Mouse (Mus musculus) liver, adult 2 months (tissue): ENCODE results near the gene Gm5134.

Source experiments
- CTCF ChIP-seq: fragments of 200-500 bp; IDR thresholded peaks from 2 replicates; pipeline ENCODE4 v1.5.1; 2011; ENCODE audit warnings: low read depth, low read length, control low read depth
- POLR2A ChIP-seq: fragments of 200-500 bp; IDR thresholded peaks from 2 replicates; pipeline ENCODE4 v1.6.1; 2011; ENCODE audit warnings: low read length, control low read depth; ENCODE audit not compliant: insufficient read depth; ENCODE audit errors: extremely low read depth

DNA sequence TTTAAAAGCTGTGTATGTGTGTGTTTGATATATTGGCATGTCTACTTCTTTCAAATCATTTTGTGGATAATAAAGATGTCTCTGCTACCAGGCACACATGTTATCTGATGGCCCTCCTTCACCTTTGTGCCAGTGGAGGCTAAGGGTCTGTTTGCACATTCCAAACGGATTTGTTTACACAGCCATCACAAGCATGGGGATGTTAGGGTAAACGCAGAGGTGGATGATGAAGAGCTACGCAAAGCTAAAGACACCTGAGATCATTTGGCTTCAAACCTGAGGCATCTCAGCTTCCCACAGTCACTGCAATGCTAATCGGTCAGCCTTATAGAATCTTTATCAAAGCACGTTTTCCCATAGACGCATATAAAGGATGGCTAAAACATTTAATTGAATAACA lies 94.7 kb downstream of the Gm5134 start:
- TF ChIP-seq CTCF (no peak), POLR2A (no peak)
